Mouse (Mus musculus) megakaryocyte, embryonic 14.5 days (primary cell): ENCODE results near the gene Limd1. TPM values are rescaled to one million over a fixed set of nuclear protein-coding genes. Genes with fewer than 3 reads are reported as not detected.
"Not testable (repeated sequence)": the region's sequence is repeated elsewhere in the genome, so short reads cannot be mapped to it uniquely, and the experiment has no call there.

Source experiments
- H3K27me3 ChIP-seq: replicated peaks from 2 replicates; pipeline ENCODE3; 2012; ENCODE audit warnings: inconsistent platforms
- H3K36me3 ChIP-seq: replicated peaks from 2 replicates; pipeline ENCODE3; 2012; ENCODE audit warnings: low read length, inconsistent platforms, mixed read lengths
- H3K4me1 ChIP-seq: 2 replicates; pipeline ENCODE4 v1.6.1; 2012; ENCODE audit warnings: inconsistent platforms
- H3K4me3 ChIP-seq: replicated peaks from 2 replicates; pipeline ENCODE3; 2012; ENCODE audit warnings: moderate library complexity, mild to moderate bottlenecking, inconsistent platforms
- H3K9me3 ChIP-seq: 2 replicates; pipeline ENCODE4 v1.6.1; 2012; ENCODE audit warnings: inconsistent platforms
- FLI1 ChIP-seq: IDR thresholded peaks from 2 replicates; pipeline ENCODE4 v1.6.1; 2012; ENCODE audit warnings: low read length, inconsistent platforms, mixed read lengths
- GATA1 ChIP-seq: IDR thresholded peaks from 3 replicates; pipeline ENCODE4 v1.6.1; 2012; ENCODE audit warnings: mixed read lengths, low read length, inconsistent platforms, borderline replicate concordance
- polyA plus RNA-seq: library from polyadenylated mRNA; stranded (reverse); fragments of >175 nt; gene quantifications from 2 replicates; pipeline ENCODE4 v1.2.3, GENCODE M21; 2012; ENCODE audit warnings: low replicate concordance; ENCODE audit not compliant: insufficient read depth

Limd1 gene
- 5.0 and 8.8 TPM in 2 replicates for polyA plus RNA-seq

DNA sequence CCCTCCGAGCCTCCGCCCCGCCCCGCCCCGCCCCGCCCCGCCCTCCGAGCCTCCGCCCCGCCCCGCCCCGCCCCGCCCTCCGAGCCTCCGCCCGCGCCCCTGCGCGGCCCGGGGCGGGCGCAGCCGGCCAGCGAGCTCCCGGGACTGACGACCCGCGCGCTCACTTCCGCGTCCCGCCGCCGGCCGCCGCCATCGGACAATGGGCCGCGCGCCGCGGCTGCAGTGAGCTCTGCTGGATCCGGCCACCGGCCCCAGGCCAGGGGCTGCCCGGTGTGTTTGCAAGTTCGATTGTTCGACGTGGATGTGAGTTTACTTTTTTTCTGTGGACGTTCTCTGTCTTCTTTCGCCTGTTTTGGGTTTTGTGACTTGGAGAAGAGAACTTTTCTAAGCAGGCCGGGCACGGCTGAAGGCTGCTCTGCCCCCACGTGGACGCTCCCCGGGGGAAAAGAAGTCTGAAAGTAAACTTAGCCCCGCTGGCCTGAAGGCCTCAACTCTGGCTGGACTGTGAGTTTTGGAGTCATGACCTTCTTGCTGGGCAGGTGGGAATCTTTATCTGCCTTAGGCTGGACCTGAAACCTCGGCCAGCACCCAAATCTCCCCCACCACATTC lies at the start of gene Limd1:
Gene Limd1, plus strand, starts transcription at position 121 of the 610 bp plus-strand sequence.
- H3K27me3 ChIP-seq: no peaks in the 10 kb centered on the region
- H3K4me3 ChIP-seq: peak within 1 kb of the TSS; percentile 94
- peaks cover 42% of the 10 kb centered on the region for H3K36me3 ChIP-seq
- no peaks in the 10 kb centered on the region for H3K9me3 ChIP-seq
- peaks cover 67% of the 10 kb centered on the region for H3K4me1 ChIP-seq
- TF ChIP-seq FLI1 (no peak), GATA1 (no peak)

DNA sequence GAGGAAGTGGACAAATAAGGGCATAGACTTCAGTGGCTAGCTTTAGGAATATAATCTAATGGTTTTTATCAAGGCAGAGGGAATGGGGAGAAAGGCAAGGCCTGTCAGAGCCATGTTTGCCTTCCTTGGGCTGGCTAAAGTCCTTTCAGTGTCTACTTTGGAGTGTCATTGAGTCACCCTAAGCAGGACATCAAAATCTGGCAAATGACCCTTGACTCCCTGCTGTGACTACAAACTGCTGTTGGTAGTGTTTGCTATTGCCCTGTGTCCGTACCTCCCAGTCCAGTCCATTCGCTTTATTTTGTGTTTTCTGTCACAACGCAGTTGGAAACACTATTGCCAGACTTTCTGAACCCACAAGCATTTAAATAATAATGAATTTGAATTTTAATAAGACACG lies 48.6 kb upstream of the Limd1 start:
- Histone ChIP-seq H3K4me1 (peaks cover 48% of the 10 kb centered on the region), H3K36me3 (peaks cover 90% of the 10 kb centered on the region), H3K27me3 (no peaks in the 10 kb centered on the region), H3K9me3 (no peaks in the 10 kb centered on the region), H3K4me3 (no peak overlapping the region)
- TF ChIP-seq FLI1 (no peak), GATA1 (no peak)

DNA sequence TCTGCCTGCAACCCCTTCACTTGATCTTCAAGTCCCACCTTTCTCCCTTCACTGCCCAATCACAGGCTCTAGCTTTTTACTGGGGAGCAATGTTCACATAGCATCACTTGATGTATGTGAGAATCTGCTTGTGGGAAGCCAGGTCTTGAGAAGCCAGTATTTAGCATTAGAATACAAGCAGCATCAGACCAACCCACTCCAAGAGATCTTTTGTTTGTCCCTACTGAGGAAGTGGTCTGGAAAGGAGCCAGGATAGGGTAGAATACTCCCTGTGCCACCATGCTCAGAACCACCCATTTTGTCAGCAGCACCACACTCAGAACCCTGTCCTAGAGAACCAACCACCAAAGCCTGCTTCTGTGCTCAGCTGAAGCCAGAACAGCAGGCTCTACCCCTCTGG lies 47.5 kb upstream of the Limd1 start:
- no peak overlapping the region for H3K4me3 ChIP-seq
- no peaks in the 10 kb centered on the region for H3K9me3 ChIP-seq
- peaks cover 92% of the 10 kb centered on the region for H3K36me3 ChIP-seq
- peaks cover 37% of the 10 kb centered on the region for H3K4me1 ChIP-seq
- no peaks in the 10 kb centered on the region for H3K27me3 ChIP-seq
- TF ChIP-seq FLI1 (no peak), GATA1 (no peak)

DNA sequence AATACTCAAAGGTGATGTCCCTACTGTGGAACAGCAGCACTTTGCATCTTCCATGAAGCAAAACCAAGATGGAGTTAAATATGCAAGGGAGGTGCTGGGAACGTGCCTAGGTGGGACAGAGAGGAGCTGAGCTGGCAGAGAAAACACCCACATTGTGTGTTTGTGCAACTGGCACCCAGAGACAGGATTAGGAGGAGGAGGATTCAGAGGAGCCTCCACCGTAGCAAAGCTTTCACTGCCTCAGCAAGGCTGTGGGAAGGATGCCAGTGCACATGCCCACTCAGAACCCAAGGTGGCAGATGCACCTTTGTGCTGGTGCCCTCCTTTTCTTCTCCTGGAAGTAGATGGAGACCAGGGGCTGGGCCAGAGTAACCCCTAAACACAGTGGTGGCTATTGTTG lies 40.3 kb upstream of the Limd1 start:
- H3K4me1 ChIP-seq: peaks cover 11% of the 10 kb centered on the region
- no peaks in the 10 kb centered on the region for H3K9me3 ChIP-seq
- H3K36me3 ChIP-seq: peaks cover 92% of the 10 kb centered on the region
- TF ChIP-seq GATA1 (no peak), FLI1 (no peak)
- H3K27me3 ChIP-seq: no peaks in the 10 kb centered on the region
- no peak overlapping the region for H3K4me3 ChIP-seq

DNA sequence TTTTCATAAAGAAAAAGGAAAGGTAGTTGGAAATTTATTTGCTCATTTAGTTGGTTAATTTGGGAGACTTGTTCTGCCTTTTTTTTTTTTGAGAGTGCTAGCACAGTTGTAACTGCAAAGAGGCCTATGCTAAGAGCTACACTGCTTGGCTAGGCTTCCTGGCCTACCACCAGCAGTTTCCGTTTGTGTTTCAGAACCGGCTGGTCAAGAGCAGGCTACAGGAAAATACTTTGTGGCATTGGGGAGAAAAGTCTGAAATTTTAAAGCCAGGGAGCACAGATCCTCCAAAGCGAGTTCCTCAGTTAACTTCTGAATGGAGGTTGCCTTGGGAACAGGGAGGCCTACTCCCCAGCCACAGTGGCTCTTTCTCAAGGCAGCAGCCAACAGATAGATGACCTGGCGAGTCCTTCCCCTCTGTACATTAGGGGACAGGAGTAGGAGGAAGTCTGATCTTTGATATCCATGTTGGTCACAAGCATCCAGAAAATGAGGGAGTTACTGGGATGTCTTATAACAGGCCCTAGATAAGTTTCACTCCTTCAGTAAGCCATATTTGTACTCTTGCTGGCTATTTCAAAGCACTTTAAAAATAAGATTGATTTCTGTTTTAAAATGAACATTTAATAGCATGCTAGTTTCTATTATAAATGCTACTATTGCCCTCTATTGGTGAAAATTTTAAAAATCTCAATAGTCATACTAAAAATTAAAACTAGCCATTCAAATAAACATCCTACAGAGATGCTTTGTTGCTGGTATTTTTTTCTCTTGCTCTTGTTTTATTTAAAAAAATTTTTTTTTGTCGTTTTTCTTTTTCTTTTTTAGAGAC lies 38.1 kb upstream of the Limd1 start:
- H3K4me1 ChIP-seq: peaks cover 13% of the 10 kb centered on the region
- no peaks in the 10 kb centered on the region for H3K9me3 ChIP-seq
- H3K36me3 ChIP-seq: peaks cover 88% of the 10 kb centered on the region
- H3K4me3 ChIP-seq: no peak overlapping the region
- H3K27me3 ChIP-seq: no peaks in the 10 kb centered on the region
- TF ChIP-seq FLI1 (no peak), GATA1 (no peak)

DNA sequence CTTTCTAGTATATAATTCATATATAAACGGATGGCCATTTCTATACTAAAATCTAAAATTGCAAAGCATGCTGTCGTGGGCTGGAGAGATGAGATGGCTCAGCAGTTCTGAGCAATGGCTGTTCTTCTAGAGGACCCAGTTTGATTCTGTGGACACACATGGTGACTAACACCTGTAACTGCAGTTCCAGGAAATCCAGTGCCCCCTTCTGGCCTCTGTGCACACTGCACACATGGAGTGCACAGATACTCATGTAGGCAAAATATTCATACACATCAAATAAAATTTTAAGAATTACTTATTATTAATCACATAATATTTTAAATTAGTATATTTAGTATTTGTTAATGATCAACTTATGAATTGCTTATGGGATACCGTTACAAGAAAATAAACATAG lies 31.4 kb upstream of the Limd1 start:
- not testable (repeated sequence) for H3K9me3 ChIP-seq, H3K27me3 ChIP-seq, H3K4me3 ChIP-seq
- Histone ChIP-seq H3K4me1 (peaks cover 19% of the 10 kb centered on the region), H3K36me3 (peaks cover 70% of the 10 kb centered on the region)

DNA sequence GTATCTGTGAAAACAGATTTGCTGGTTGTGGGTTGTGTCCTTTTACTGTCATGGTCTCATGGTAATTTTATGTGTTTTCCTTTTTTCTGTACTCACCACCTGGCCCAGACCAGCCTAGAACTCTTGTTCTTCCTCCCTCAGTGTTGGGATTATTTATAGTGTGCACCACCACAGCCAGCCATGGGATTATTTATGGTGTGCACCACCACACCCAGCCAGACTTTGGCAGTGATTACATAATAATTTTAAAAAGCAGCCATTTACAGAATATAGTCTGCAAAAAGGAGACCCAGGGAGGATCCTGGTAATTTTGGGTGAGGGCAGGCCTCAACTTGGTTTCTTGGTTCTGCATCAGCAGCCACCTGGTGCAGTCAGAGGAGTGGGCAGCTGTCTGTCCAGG lies 29.9 kb upstream of the Limd1 start:
- H3K9me3 ChIP-seq: no peaks in the 10 kb centered on the region
- TF ChIP-seq FLI1 (no peak), GATA1 (no peak)
- peaks cover 70% of the 10 kb centered on the region for H3K36me3 ChIP-seq
- peaks cover 31% of the 10 kb centered on the region for H3K4me1 ChIP-seq
- no peaks in the 10 kb centered on the region for H3K27me3 ChIP-seq
- no peak overlapping the region for H3K4me3 ChIP-seq

DNA sequence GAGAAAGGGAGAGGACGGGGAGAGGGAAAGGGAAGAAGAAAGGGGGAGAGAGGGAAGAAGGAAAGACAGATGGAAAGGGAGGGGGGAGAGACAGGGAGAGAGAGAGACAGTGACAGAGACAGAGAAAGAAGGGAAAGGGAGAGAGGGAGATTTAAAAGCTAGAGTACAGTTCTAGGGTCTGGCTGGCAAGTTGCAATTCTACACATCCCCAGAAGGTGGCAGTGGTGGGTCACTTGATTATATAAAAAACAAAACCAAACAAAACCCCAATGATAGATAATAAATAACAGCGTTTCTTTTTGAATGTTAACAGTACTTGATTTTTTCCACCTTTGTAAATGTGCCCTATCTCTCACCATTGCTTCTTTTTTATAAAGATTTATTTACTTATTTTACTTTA lies 28.3 kb upstream of the Limd1 start:
- no peak for TF ChIP-seq FLI1
- no peak for TF ChIP-seq GATA1
- H3K27me3 ChIP-seq: no peaks in the 10 kb centered on the region
- no peaks in the 10 kb centered on the region for H3K9me3 ChIP-seq
- peaks cover 32% of the 10 kb centered on the region for H3K4me1 ChIP-seq
- no peak overlapping the region for H3K4me3 ChIP-seq
- peaks cover 74% of the 10 kb centered on the region for H3K36me3 ChIP-seq

DNA sequence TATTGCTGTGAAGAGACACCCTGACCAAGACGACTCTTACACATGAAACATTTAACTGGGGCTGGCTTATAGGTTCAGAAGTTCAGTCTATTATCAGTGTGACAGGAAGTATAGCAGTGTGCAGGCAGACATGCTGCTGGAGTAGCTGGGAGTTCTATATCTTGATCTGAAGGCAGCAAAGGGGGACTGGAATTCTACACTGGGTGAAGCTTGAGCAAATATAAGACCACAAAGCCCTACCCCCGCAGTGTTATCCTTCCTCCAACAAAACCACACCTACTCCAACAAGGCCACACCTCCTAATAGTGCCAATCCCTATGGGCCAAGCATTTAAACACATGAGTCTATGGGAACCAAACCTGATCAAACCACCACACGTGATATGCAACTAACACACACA lies 26.7 kb upstream of the Limd1 start:
- Histone ChIP-seq H3K27me3 (no peaks in the 10 kb centered on the region), H3K36me3 (peaks cover 81% of the 10 kb centered on the region)

More for the DNA sequence above, 26.7 kb upstream of the Limd1 start:
- Histone ChIP-seq H3K4me3 (no peak overlapping the region), H3K4me1 (peaks cover 35% of the 10 kb centered on the region), H3K9me3 (no peaks in the 10 kb centered on the region)
- TF ChIP-seq FLI1 (no peak), GATA1 (no peak)
